Mouse (Mus musculus): ENCODE data around the gene Meig1.

GRCm38 (mm10) chr2:3437956-3438355 lies 15.5 kb upstream of the Meig1 start:
- TF ChIP-seq POLR2A (IDR thresholded peaks at IDR 0.05; ENCODE audit: borderline replicate concordance, extremely low read depth, low read depth, low read length) (no peak), CTCF (IDR thresholded peaks at IDR 0.05; ENCODE audit: insufficient read depth, low read length) (no peak)

All from lung, adult 2 months (tissue).